Mouse (Mus musculus) heart, adult 2 months (tissue): ENCODE results near the gene Slc25a10.

Experiments used
- CTCF ChIP-seq: fragments of 200-600 bp; IDR thresholded peaks from 2 replicates; pipeline ENCODE4 v1.8.1; 2022; ENCODE audit warnings: antibody characterized with exemption, mild to moderate bottlenecking, moderate library complexity
- EP300 ChIP-seq: fragments of 200-500 bp; IDR thresholded peaks from 2 replicates; pipeline ENCODE4 v1.6.1; 2011; ENCODE audit warnings: low read depth, low read length, control low read depth; ENCODE audit not compliant: insufficient read depth
- POLR2A ChIP-seq: fragments of 200-500 bp; IDR thresholded peaks from 2 replicates; pipeline ENCODE4 v1.6.1; 2011; ENCODE audit warnings: mild to moderate bottlenecking, low read depth, low read length, control low read depth; ENCODE audit not compliant: insufficient read depth

DNA sequence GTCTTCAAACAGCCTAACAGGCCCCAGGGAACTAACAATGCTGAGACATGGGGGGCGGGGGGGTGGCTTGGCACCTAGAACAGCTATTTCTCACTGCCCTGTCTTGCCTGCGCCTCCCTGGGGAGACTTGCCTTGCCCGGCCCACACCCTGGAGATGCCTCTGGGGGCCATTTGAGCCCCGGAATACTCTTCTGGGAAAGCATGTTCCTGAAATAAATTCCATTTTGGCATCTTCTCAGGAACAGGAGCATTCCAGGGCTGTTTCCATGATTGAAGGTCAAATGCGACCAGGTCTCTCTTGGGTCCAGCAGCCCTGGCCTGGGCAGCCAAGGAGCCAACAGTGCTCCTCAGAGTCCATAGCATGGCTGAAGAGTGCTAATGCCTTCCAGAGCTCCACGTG is 50.7 kb downstream of the Slc25a10 start:
- TF ChIP-seq CTCF (no peak), EP300 (no peak), POLR2A (no peak)
